Mouse (Mus musculus): ENCODE measurements around the gene Stox2. TPM values are rescaled to one million over a fixed set of nuclear protein-coding genes. Genes with fewer than 3 reads are reported as not detected.

Gene Stox2
- polyA plus RNA-seq (2015; fragmentation: Illumina TruSeq; extraction: RNeasy Lipid Tissue Mini Kit (QIAGEN cat#74804); ENCODE audit: low read depth, low replicate concordance): 32.4 TPM

DNA sequence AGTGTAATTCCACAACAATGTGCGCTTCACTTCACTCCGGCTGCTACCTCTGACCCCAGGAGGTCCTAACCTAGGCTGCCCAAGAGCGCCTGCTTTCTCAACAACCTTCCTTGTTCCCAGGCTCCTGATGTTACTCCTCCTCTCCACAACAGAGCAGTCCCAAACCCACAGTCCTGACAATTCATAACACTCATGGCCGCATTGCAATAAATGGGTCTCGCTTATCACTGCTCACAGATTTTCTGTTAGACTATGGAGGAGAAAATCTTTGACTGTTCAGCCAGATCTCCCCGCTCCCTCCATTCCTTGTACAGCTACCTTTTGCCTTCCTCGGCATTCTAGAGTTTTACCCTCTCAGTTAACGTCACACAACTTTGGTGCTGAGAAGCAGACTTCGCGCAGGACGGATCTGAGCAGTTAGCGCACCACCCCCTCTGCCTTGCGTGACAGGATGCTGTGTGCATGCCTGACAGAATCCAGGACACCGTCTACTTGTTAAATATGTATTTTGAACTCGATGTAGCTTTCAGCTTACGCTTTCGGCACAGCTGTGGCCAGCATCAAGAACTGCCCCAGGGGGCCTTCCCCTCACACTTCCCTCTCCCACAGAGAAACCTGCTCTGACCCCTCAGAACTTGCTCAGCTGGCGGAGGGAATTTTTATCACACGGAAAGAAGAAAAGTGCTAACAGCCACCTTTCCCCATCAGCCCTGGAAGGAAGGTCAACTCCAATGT, at the start of gene Stox2:
Gene Stox2, minus strand, starts transcription at position 51 of the 735 bp plus-strand sequence.

Other genes starting within 250 kb of the Stox2 start
- 40.0 TPM for gene Trappc11, start 87.1 kb upstream of the Stox2 start, polyA plus RNA-seq (2015; fragmentation: Illumina TruSeq; extraction: RNeasy Lipid Tissue Mini Kit (QIAGEN cat#74804); ENCODE audit: low read depth, low replicate concordance)
- 26.3 TPM for gene Rwdd4a, start 87.3 kb upstream of the Stox2 start, polyA plus RNA-seq (2015; fragmentation: Illumina TruSeq; extraction: RNeasy Lipid Tissue Mini Kit (QIAGEN cat#74804); ENCODE audit: low read depth, low replicate concordance)
- gene Ing2, start 229.2 kb upstream of the Stox2 start, polyA plus RNA-seq (2015; fragmentation: Illumina TruSeq; extraction: RNeasy Lipid Tissue Mini Kit (QIAGEN cat#74804); ENCODE audit: low read depth, low replicate concordance): 49.9 TPM